Mouse (Mus musculus) layer of hippocampus, postnatal 25 days (tissue): ENCODE results near the gene Klhl12. TPM values are rescaled to one million over a fixed set of nuclear protein-coding genes. Genes with fewer than 3 reads are reported as not detected.
"Not testable (repeated sequence)": the region's sequence is repeated elsewhere in the genome, so short reads cannot be mapped to it uniquely, and the experiment has no call there.

ENCODE experiments used
- DNase-seq, 2 experiments: peaks; one replicate each; pipeline ENCODE4 v3.0.0; 2022; ENCODE audit warnings: mixed read lengths in 2 of 2, low spot score in 1 of 2; ENCODE audit errors: extremely low spot score in 1 of 2
- total RNA-seq, 2 experiments: library from RNA; stranded (reverse); gene quantifications; 2 replicates each; pipeline ENCODE4 v1.2.3; 2021

Gene Klhl12
- total RNA-seq, result 10 to 100 TPM; 40.2 to 43.8 TPM

DNA sequence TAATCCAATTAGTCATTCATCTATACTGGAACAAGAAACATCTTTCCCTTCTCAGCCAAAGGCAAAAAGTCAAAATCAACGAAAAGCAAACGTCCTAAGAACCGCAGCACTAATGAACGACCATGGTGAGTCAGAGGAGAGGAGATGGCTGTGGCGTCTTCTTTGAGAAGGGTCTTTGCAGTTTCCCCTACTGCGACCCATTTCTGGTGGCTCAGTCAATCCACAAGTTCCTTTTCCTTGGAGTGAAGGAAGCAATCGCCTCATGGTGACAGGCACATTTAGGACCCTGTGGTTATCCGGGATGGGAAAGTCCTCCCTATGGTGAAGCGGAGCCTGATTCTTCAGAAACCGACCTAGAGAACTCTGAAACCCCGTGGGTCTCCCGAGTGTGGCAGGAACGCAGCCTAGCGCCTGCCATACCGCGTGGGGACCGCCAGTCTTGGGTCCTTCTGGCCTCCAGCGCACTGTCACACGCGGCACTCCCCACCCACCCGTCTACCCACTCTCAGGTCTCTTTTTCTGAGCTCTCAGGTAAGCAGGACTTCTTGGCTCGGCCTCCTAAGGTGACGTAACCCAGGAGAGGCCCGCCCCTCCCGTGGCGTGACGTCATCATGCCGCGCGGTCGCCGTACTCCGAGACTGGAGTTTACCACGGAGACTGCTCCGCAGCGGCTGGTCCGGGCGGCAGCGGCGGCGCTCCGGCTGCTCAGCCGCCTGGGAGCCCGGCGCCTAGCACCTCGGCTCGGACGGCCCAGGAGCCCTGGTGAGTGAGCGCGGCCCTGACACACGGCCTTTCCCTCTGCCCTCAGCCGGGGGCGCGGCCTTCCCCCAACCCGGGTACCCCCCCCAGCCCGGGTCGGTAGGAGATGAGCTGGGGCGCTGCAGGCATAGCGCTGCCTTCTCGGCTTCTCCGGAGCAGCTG, at the start of gene Klhl12:
Klhl12 (plus strand) TSS at position 628 of the 921 bp plus-strand sequence.
- peak; percentile 97 to 98 for DNase-seq

DNA sequence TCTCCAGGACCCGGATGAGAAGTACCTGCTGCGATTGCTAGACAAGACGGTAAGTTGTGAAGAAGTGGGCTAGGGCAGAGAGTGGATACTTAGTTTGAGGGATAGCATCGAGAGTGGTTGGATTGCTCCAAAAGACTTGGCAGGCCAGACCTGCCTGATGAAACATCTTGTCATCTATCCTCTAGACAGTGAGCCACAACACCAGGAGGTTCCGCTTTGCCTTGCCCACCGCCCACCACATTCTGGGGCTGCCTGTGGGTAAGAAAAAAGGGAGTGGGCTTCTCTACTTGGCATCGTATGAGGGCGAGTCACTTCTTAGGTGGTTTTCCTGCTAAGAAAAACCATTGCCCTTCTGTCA, 48.9 kb upstream of the Klhl12 start:
- DNase-seq, result no peak

DNA sequence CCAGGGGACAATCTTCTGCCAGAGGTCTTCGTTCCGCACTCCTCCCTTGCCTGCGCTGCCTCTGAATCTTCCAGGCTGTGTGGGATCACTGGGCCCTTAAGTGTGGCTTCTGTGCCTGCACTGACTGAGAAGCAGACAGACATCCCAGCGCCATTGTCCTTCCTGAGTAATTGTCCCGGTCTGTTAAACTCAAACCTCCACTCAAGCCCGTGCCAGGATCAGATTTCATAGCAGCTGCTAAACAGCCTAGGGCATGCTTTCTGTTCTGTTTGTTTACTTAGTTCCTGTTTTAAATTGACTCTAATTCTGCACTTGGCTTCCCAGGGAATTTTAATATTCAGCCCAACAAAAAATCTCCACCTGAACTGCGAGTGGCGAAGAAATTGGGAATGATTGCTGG, 47.3 kb upstream of the Klhl12 start:
- DNase-seq, result no peak

DNA sequence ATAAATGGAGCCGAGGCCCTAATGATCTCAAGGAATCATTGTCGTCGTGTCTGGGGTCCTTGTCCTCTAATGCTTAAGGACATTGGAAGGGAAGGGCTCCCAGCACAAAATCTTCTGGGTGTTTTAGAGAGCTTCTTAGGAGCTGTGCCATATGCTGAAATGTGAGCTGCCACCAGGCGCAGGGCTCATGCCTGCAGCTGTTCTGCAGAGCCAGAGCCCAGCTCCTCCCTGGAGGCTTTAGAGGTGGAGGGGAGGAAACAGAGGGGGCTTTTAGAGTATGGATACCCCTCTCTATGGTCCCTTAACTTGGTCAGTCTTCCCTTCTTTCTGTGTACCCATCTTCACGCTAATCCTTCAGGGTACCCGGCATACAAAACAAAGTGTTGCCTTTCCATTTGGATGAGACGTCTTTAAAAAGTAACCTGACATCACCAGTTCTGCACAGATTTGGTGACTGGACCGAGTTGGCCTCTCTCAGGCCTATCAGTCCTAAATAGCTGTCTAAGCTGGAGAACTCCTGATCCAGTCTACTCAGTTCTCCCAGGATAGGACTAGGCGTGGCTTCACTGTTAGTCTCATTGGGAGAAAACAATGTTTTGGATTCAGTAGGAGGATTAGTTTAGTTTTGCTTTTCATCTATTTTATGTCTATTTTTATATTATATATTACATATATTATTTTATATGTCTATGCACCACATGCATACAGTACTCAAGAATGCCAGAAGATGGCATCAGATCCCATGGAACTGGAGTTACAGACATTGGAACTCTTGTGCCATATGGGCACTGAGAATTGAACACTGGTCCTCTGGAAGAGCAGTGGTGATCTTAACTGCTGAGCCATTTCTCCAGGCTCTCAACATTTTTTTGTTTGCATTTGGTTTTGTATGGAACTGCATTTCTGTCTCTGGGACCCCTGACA, 43.4 kb upstream of the Klhl12 start:
- no peak for DNase-seq

DNA sequence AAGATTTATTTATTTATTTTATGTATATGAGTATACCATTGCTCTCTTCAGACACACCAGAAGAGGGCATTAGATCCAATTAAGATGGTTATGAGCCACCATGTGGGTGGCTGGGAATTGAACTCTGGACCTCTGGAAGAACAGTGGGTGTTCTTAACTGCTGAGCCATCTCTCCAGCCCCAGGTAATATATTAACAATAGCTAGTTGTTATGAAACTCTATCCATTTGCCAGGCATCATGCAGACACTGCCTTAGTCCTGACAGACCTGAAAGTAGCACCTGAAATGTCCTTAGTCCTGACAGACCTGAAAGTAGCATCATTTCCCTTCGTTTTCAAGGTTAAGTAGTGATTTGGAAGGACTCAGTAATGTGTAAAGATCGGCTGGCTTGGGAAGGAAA, 41.3 kb upstream of the Klhl12 start:
- no peak for DNase-seq

DNA sequence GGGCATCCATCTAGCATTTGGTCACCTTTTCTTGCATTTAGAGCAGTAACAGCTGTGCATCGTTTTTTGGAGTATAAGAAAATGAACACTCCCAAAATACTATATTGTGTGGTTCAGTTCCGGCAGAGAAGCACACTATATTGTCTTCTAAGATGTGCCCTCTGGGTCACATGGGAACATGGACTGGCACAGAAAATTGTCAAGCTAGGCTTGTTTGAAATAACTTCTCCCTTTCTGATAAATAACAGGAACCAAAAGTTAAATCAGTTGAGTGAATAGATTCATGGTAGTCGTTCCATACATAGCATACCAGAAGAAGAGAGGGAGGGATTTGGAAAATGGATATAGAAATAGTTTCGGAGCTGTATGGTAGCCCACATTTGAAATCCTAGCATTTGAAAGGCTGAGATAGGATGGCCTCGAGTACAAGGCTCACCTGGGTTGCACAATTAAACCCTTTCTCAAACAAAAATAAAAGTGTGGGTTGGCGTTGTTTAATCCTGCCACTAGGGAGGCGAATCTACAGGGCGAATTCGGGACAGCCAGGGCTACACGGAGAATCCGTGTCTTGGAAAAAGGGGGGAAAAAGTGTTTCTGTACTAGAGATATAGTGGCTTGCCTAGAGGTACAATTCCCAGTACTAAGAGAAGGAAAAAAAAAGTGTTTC, 40.7 kb upstream of the Klhl12 start:
- no peak for DNase-seq

DNA sequence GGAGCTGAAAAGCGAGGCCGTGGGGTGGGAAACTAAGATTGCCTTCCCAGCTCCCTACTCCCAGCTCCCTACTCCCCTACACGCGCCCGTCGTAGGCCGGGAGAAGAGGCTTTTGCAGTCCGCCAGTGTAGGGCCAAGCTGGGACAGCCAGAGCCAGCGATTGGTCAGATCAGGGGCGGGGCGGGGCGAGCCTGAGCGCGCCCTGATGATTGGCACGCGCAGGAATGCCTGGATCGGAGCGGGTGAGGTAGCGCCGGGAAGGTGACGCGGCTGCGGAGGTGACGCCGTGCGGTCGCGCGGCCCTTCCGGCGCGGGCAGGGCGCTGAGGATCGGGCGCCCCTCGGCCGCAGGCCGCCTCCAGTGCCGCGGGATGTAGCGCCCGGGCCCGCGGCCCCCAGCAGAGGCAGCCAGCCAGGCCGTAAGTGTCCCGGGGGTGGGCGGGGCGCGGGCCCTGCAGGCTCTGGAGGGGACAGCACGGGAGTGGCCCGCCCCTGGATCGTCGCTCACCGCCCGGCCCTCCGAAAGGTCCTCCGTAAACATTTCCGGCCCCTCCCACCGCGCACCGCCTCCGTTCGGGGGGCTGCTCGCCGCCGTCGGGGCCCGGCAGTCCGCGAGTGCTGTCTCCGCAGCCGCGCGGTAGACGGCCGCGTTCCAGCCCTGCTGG, 40.0 kb upstream of the Klhl12 start, which contains the start of gene Adipor1:
Adipor1 (plus strand) TSS at position 211 of the 664 bp plus-strand sequence.
- peak; percentile 86 to 88 for DNase-seq

DNA sequence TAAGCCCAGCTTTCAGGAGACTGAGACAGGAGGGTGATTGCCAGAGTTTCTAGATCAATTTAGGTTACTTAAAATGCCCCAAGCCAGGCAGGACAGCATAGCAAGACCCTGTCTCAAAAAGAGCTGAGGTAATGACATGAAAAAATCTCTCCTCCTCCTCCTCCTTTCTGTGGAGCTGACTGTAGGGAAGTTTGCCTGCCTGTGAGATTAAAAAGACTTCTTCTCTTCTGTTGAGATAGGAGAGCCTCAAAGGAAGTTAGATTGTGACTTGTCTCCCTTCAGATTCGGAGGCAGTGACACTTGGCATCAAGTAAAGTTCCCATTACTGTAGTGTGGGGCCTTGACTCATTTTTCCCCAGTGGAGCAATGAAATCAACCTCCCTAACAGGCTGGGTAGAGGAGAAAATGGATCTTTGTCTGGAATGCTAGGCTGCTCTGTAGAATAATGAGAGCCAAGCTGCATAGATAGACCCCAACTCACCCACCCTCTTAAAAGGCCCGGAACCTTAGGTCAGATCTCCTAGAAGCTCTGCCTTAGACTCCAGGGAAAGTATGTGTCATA, 36.8 kb upstream of the Klhl12 start:
- no peak for DNase-seq

DNA sequence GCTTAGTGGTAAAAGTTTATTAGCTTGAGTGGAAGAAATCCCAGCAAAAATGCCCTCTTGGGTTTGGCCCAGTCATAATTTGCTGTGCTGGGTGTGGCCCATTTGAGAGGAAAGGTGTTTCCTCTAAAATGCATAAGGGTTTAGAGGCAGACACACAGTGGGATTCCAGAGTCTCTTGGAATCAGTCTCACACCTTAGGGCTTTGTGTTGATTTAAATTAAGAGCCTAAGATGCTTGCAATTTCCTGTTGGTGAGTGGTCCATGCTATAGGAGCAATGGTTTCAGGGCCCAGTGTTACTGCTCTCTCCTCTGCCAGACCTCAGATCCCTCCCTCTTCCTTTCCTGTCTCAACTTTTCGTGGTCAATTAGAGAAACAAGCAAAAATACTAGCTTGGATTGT, 36.2 kb upstream of the Klhl12 start:
- no peak for DNase-seq

DNA sequence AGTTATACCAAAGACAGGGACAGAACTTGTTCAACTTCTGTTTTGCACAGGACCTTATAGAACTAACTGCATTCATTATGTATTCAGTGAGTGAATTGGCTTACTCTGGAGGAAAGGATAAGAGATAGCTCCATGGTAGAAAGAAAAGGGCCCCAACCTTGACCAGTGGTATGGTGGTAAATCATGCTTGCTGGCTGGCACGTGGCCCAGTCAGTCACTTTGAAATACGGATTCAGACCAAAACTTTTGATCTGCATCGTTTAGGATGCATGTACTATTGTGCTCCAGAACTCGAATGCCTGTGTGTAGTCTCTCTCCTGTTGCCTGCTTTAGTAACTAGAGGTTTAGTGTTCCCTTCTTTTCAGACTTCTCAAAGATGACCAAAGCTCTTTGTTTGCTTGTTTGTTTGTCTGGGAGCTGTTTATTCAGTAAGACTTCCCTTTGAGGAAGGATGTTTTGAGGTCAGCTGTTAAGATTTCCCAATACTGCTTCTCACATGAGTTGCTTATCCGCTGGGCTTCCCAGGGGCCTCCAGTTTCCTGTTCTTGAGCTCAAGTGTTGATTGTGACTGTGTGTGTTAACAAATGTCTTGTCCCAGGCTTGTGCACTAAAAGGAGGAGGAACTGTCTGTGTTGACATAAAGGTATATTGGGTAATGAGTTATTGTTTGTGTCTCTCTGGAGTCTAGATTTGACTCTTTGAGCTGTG, 35.4 kb upstream of the Klhl12 start:
- no peak for DNase-seq

DNA sequence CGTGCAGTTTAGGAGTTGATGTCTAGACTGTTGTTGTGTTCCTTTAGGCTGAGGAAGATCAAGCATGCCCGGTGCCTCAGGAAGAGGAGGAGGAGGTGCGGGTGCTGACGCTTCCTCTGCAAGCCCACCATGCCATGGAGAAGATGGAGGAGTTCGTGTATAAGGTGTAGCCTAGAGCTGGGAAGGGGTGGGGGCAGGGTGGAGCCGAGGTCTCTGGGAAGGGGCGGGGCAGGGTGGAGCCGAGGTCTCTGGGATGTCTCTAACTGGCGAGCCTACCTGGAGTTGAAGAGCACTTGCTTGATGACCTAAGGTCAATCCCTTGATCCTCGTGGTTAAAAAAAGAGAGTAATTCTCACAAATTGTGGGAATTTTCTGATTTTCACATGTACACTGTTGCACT, 31.4 kb upstream of the Klhl12 start:
- DNase-seq, result no peak

DNA sequence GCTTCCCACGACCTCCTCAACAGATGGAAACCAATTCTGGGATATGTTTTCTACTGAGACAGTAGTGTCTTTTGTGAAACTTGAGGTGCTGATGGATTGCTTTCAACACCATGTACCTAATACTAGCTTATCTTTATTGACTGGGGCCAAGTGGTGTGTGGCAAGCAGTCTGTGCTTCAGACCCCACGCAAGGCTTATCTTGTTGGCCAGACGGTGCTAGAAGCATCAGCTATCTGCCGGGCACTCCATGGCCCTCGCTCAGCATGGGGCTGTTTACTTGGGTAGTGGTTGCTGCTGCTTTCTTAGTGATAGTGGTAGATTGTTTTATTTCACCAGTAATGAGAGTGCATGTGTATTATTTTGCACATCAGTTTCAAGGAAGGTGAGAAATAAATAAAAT, 29.0 kb upstream of the Klhl12 start:
- no peak for DNase-seq

DNA sequence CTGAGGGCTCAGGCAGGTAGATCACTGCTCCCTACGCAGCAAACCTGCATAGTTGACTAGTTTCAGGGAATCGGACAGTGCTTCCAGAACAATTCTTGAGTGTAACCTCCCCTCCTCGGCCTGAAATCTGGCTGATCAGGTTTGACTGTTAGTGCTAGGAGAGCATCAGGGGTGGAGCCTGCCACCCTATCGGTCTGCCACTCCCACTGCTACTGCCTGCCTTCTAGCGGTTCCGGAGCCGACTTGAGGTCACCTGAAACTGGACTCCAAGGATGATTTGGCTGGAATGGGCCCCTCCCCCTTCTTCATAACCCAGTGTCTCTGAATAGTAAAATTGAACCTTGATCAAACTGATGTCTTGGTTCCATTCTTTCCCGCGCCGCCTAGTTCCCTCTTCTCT, 22.3 kb upstream of the Klhl12 start:
- no peak for DNase-seq

DNA sequence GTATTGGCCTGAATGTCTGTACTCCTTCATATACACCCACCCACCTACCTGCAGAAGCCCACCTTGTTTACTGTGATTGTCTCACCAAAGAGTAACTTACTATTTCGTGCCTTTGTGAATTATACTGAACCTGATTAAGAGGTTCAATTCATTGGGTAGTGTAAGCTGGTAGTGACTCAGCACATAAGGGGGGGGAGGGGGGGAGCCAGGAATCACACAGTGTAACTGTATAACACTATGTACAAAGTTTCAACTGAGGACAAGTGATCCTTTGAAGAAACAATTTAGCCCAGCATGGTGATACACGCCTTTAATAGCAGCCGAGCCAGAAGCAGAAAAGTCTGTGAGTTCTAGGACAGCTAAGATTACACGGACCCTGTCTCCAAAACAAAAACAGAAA, 21.9 kb upstream of the Klhl12 start:
- no peak for DNase-seq

DNA sequence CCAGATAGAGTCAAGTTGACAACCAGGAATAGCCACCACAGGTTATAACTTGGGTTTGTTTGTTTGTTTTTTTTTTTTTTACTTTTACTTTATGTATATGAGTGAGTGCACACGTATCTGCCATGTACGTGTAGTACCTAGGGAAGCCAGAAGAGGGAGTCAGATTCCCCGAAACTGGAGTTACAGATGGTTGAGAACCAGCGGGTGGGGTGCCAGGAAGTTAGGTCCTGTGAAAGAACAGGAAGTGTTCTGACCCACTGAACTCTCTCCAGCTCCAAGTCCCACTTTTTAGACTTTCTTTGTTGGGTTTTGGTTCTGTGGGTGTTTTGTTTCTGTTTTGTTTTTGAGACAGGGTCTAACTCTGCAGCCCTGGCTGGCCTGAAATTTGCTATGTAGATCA, 19.9 kb upstream of the Klhl12 start:
- no peak for DNase-seq

DNA sequence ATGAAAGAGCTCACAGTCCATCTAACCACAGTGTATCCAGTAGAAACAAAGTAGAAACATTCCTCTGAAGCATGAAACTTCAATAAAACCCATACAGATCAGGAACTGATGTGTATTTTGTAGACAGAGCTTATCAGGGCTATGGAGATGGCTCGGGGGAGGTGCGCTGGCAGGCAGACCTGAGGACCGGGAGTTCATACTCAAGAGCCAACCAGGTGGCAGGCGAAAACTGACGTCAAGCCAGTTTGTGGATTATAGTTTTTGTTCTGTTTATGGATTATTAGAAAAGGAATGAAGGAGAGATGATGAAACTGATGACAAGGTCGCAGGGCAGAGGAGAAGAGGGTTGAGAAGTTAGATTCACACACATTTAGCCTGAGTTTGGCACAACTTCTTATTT, 14.9 kb upstream of the Klhl12 start:
- DNase-seq, result no peak

DNA sequence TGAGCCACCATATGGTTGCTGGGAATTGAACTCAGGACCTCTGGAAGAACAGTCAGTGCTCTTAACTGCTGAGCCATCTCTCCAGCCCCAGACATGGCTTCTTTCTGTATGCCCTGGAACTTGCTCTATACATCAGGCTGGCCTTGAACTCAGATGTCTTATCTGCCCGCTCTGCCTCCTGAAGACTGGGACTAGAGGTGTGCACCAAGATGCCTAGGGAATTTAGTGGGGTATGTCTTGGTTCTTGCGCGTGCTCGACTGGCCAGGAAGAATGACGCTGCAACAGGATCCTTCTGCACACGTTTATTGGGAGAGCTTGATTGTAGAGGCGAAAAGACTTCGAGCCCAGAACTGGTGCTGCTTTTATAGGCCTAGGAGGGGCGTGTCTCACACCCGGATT, 13.6 kb upstream of the Klhl12 start:
- DNase-seq, result not testable (repeated sequence)

DNA sequence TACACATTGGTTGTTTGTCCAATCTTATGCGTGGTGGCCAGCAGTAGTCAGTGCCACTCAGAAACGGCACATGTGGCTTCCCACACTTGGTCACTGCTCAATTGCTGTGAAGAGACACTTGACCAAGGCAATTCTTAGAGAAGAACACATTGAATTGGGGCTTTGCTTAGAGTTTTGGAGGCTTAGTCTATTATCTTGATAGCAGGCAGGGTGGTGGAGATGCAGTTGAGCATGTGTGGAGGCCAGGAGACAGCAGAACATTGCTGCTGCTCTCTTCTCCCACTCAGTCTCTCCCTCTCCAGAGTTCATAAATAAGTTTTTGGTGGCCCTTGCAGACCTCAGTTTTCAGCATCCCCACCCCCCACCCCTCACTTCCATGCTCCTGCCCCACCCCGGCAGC, 12.9 kb upstream of the Klhl12 start:
- no peak for DNase-seq

DNA sequence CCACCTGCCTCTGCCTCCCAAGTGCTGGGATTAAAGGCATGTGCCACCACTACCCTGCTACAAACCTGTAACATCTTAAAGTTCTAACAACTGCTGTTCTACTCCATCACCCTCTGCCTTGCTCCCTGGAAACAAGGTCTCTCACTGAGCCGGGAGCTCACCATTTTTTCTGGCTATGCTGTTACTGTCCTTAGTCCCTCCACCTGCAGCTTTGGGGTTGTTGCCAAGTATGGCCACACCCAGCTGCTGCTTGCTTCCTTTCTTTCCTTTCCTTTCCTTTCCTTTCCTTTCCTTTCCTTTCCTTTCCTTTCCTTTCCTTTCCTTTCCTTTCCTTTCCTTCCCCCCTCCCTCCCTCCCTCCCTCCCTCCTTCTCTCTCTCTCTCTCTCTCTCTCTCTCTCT, 12.0 kb upstream of the Klhl12 start:
- not testable (repeated sequence) for DNase-seq
